Mouse (Mus musculus): Measurements from ENCODE around the gene Slc2a8.

Gene Slc2a8

GRCm38 (mm10) chr2:32971235-32971634 is 10.6 kb downstream of the Slc2a8 start:
- DNase-seq (ENCODE audit: low read depth, low spot score): no peak

- DNase-seq (ENCODE audit: low read depth, low spot score): no peak
Observed at GRCm38 (mm10) chr2:32969326-32969725, 12.6 kb downstream of the Slc2a8 start.

GRCm38 (mm10) chr2:32968024-32968614 is 13.8 kb downstream of the Slc2a8 start:
- no peak for DNase-seq (ENCODE audit: low read depth, low spot score)

GRCm38 (mm10) chr2:32966689-32967631 is 14.9 kb downstream of the Slc2a8 start:
- peak; percentile 67 for DNase-seq (ENCODE audit: low read depth, low spot score)

- DNase-seq (ENCODE audit: low read depth, low spot score): no peak
Observed at GRCm38 (mm10) chr2:32966184-32966688, 15.6 kb downstream of the Slc2a8 start.

- no peak for DNase-seq (ENCODE audit: low read depth, low spot score)
Observed at GRCm38 (mm10) chr2:32965511-32966183, 16.2 kb downstream of the Slc2a8 start.

GRCm38 (mm10) chr2:32964659-32965457 is 17.0 kb downstream of the Slc2a8 start:
- DNase-seq (ENCODE audit: low read depth, low spot score): no peak

- no peak for DNase-seq (ENCODE audit: low read depth, low spot score)
Observed at GRCm38 (mm10) chr2:32963981-32964380, 17.9 kb downstream of the Slc2a8 start.

- DNase-seq (ENCODE audit: low read depth, low spot score): no peak
Observed at GRCm38 (mm10) chr2:32963544-32963943, 18.3 kb downstream of the Slc2a8 start.

- no peak for DNase-seq (ENCODE audit: low read depth, low spot score)
Observed at GRCm38 (mm10) chr2:32962875-32963220, 19.0 kb downstream of the Slc2a8 start.

- DNase-seq (ENCODE audit: low read depth, low spot score): no peak
Observed at GRCm38 (mm10) chr2:32962062-32962874, 19.6 kb downstream of the Slc2a8 start.

GRCm38 (mm10) chr2:32961192-32961995 is 20.5 kb downstream of the Slc2a8 start, which contains the start of the genes Rpl12 and Lrsam1:
Rpl12 (plus strand) TSS chr2:32961559.
Lrsam1 (minus strand) TSS chr2:32961614.
- peak; percentile 86 for DNase-seq (ENCODE audit: low read depth, low spot score)

GRCm38 (mm10) chr2:32960273-32960672 is 21.6 kb downstream of the Slc2a8 start:
- no peak for DNase-seq (ENCODE audit: low read depth, low spot score)

- DNase-seq (ENCODE audit: low read depth, low spot score): no peak
Observed at GRCm38 (mm10) chr2:32957344-32957743, 24.5 kb downstream of the Slc2a8 start.

GRCm38 (mm10) chr2:32954581-32954980 is 27.3 kb downstream of the Slc2a8 start:
- no peak for DNase-seq (ENCODE audit: low read depth, low spot score)

GRCm38 (mm10) chr2:32947454-32947853 is 34.4 kb downstream of the Slc2a8 start:
- DNase-seq (ENCODE audit: low read depth, low spot score): no peak

GRCm38 (mm10) chr2:32940483-32940882 is 41.4 kb downstream of the Slc2a8 start:
- no peak for DNase-seq (ENCODE audit: low read depth, low spot score)

- peak; percentile 42 for DNase-seq (ENCODE audit: low read depth, low spot score)
Observed at GRCm38 (mm10) chr2:32939418-32939817, 42.5 kb downstream of the Slc2a8 start.

GRCm38 (mm10) chr2:32938741-32939140 is 43.1 kb downstream of the Slc2a8 start:
- DNase-seq (ENCODE audit: low read depth, low spot score): no peak

GRCm38 (mm10) chr2:32931730-32932129 is 50.2 kb downstream of the Slc2a8 start:
- DNase-seq (ENCODE audit: low read depth, low spot score): no peak

All from embryo, embryonic 11.5 days (tissue).